In the genomic region with DNA sequence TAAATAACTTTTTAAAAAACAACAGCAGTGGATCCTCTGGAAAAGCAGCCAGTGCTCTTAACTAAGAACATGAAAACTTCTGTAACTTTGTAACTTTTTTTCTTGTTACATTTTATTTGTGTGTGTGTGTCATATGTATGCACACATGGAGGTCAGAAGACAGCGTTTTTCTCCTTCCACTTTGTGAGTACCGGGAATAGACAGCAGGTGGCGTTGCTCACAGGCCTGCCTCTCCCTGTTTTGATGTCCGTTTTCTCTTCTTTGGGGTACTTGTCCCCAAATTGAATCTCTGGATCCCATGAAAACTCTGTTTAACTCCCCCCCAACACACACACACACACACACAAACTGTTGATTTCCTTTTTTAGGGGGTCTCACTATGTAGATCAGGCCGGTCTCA, we compare ENCODE assay signal across 19 mouse cellular contexts. TPM values are rescaled to one million over a fixed set of nuclear protein-coding genes. Genes with fewer than 3 reads are reported as not detected.
DNase-seq lines count a peak whose midpoint lies in the region; ATAC-seq and TF ChIP-seq lines count a peak whose summit lies in the region.
"Had no signal": no experiment of that assay in that cellular context is flagged by ENCODE, and none has a peak within 500 bp of the region (broad histone marks: within the 10 kb centered on the region; RNA-seq: fewer than 3 reads in every experiment).

No protein-coding gene starts in this region.

- ATAC-seq in megakaryocyte-erythroid progenitor cell, adult 5-6 weeks (replicated peaks; ENCODE audit: low FRiP score, low TSS enrichment, poor library complexity, severe bottlenecking): no peak

- dilution Hi-C loops in CH12.LX (cut with MboI; ENCODE audit: extremely low pct_ligation_motif_present, extremely low pct_unique_long_range_greater_than_20kb, low sequenced_read_pairs): no loop called here

- peak; percentile 47 for DNase-seq in embryo, embryonic 10.5 days (ENCODE audit: low spot score)
- DNase-seq in embryo, embryonic 9.5 days (ENCODE audit: extremely low spot score): no peak
- DNase-seq in left cerebral cortex, adult 2 months (ENCODE audit: extremely low spot score in 1 of 2, low spot score in 2 of 2): no peak
- no peak for DNase-seq in left cerebral cortex, adult 9 months (ENCODE audit: low spot score in 2 of 2)
- DNase-seq in CH12.LX (ENCODE audit: extremely low read depth): no peak
- DNase-seq in brain, embryonic 14.5 days (ENCODE audit: low read depth): no peak
- no peak for DNase-seq in adrenal gland, postnatal 10 days
- DNase-seq: kidney, postnatal 14 days; retina, postnatal 1 day; thymus, postnatal 36 days had no signal

- H3K4me1 ChIP-seq in CH12.LX (ENCODE audit: control insufficient read depth in 1 of 2, insufficient read depth in 2 of 2): peaks cover 7 to 13% of the 10 kb centered on the region in 2 experiments

- TF ChIP-seq CTCF in left cerebral cortex, adult 2 months (IDR thresholded peaks at IDR 0.05): peak; percentile 33
- peak; percentile 35 to 59 for TF ChIP-seq CTCF in CH12.LX (conservative IDR thresholded peaks at IDR 0.05 in 1 of 2, IDR thresholded peaks at IDR 0.05 in 1 of 2; ENCODE audit: low read depth in 2 of 2, low read length in 2 of 2)
- TF ChIP-seq CTCF in brain, embryonic 14.5 days (IDR thresholded peaks at IDR 0.05; ENCODE audit: borderline replicate concordance, extremely low read depth, insufficient read depth, insufficient read length): peak; percentile 38; the same call in 1 of the 2 replicates

- no peak overlapping the region for H3K4me3 ChIP-seq in left cerebral cortex, adult 2 months
- H3K4me3 ChIP-seq in CH12.LX (replicated peaks in 1 of 3; ENCODE audit: low read depth in 2 of 3, low read length in 2 of 3, poor library complexity in 1 of 3): no peak overlapping the region
- H3K4me3 ChIP-seq: heart, embryonic 12.5 days; hindbrain, embryonic 15.5 days; neural tube, embryonic 13.5 days had no signal

- TF ChIP-seq RAD21 in CH12.LX (IDR thresholded peaks at IDR 0.05; ENCODE audit: low read depth, low read length): no peak; the same call in 1 of the 2 replicates

- no peaks in the 10 kb centered on the region for H3K9me3 ChIP-seq in CH12.LX (replicated peaks; ENCODE audit: low read length)
- H3K9me3 ChIP-seq: heart, embryonic 12.5 days; hindbrain, embryonic 15.5 days; neural tube, embryonic 13.5 days had no signal

- H3K4me2 ChIP-seq in CH12.LX (ENCODE audit: insufficient read depth, low read depth, poor library complexity, severe bottlenecking): no peak overlapping the region
- H3K4me2 ChIP-seq: heart, embryonic 12.5 days; hindbrain, embryonic 15.5 days; midbrain, embryonic 11.5 days; neural tube, embryonic 13.5 days had no signal

- H3K9ac ChIP-seq in CH12.LX (ENCODE audit: insufficient read depth, low read depth): no peak overlapping the region
- H3K9ac ChIP-seq: heart, embryonic 12.5 days; hindbrain, embryonic 15.5 days; neural tube, embryonic 13.5 days had no signal

- H3K79me2 ChIP-seq in CH12.LX (replicated peaks; ENCODE audit: control insufficient read depth, extremely low read depth, insufficient read depth, poor library complexity, severe bottlenecking): no peaks in the 10 kb centered on the region

- in situ Hi-C loops in CH12.LX (cut with MboI; ENCODE audit: low pct_ligation_motif_present, low pct_unique_long_range_greater_than_20kb, low sequenced_read_pairs): no loop called here

- TF ChIP-seq POLR2A in CH12.LX (IDR thresholded peaks at IDR 0.05; ENCODE audit: low read depth, low read length): no peak
- TF ChIP-seq POLR2A in brain, embryonic 14.5 days (IDR thresholded peaks at IDR 0.05; ENCODE audit: borderline replicate concordance, extremely low read depth, insufficient read depth, insufficient read length, poor library complexity, severe bottlenecking): no peak

- TF ChIP-seq EP300 in CH12.LX (IDR thresholded peaks at IDR 0.05; ENCODE audit: low read length): no peak

- no peaks in the 10 kb centered on the region for H3K27me3 ChIP-seq in CH12.LX (replicated peaks)
- H3K27me3 ChIP-seq: heart, embryonic 12.5 days; hindbrain, embryonic 15.5 days; neural tube, embryonic 13.5 days had no signal

- no peak overlapping the region for H3K27ac ChIP-seq in left cerebral cortex, adult 2 months
- no peak overlapping the region for H3K27ac ChIP-seq in CH12.LX (ENCODE audit: insufficient read depth, low read depth)
- H3K27ac ChIP-seq: hindbrain, embryonic 15.5 days; neural tube, embryonic 13.5 days had no signal

- H3K36me3 ChIP-seq in CH12.LX (replicated peaks in 1 of 2; ENCODE audit: control insufficient read depth in 1 of 2, insufficient read depth in 1 of 2, low read length in 1 of 2): no peaks in the 10 kb centered on the region
- H3K36me3 ChIP-seq: heart, embryonic 12.5 days; hindbrain, embryonic 15.5 days; neural tube, embryonic 13.5 days had no signal

- intact Hi-C loops in left cerebral cortex, adult 2 months (cut with DNase I): no loop called here

TF ChIP-seq in CH12.LX, 34 proteins besides CTCF, POLR2A, EP300 and RAD21:
- TF ChIP-seq ZC3H11A (IDR thresholded peaks at IDR 0.05; ENCODE audit: low read depth, low read length) (no peak), JUND (conservative IDR thresholded peaks at IDR 0.05; ENCODE audit: low read depth, low read length) (no peak), UBTF (IDR thresholded peaks at IDR 0.05; ENCODE audit: low read depth, low read length) (no peak), GABPA (IDR thresholded peaks at IDR 0.05; ENCODE audit: insufficient replicate concordance, low read depth, low read length) (no peak), SMC3 (IDR thresholded peaks at IDR 0.05; ENCODE audit: low read depth, low read length) (peak; percentile 35), KAT2A (IDR thresholded peaks at IDR 0.05; ENCODE audit: insufficient replicate concordance, low read length) (no peak)

RNA-seq across cellular contexts. Expression of gene Car6, which starts 12.8 kb away (rescaled TPM):
- not detected for total RNA-seq in left cerebral cortex, adult 2 months (2021)
- not detected in 2 replicates for total RNA-seq in CH12.LX (2012; rRNA removed)
- total RNA-seq in CH12.LX (2014; rRNA removed): not detected in 2 replicates
- polyA plus RNA-seq in CH12.LX (2012; ENCODE audit: insufficient read length, low read depth): not detected in 2 replicates
- not detected in 2 replicates for polyA plus RNA-seq in brain, embryonic 14.5 days (2012; rRNA removed)
- under 1 TPM; 0.27 to 0.54 TPM for total RNA-seq in adrenal gland, postnatal 10 days (2021)
- not detected in 2 replicates for total RNA-seq in megakaryocyte-erythroid progenitor cell, adult 5-6 weeks (2014; fragmentation: Nextera tagmentation)
- total RNA-seq in megakaryocyte-erythroid progenitor cell, adult 5-6 weeks (2017): not detected in 2 replicates
- total RNA-seq: common myeloid progenitor, adult 5-6 weeks; gastrocnemius, adult 8-10 months; left cerebral cortex, adult 18-20 months had no signal
- polyA plus RNA-seq: heart, embryonic 12.5 days; hindbrain, embryonic 15.5 days; liver, embryonic 16.5 days; midbrain, embryonic 11.5 days; neural tube, embryonic 13.5 days had no signal

RNA-seq across cellular contexts. Expression of gene Eno1, which starts 22.6 kb away (rescaled TPM):
- total RNA-seq in left cerebral cortex, adult 2 months (2021): 100 to 1,000 TPM; 410 TPM
- total RNA-seq in CH12.LX (2012; rRNA removed) (1,210 and 1,985 TPM in 2 replicates), CH12.LX (2014; rRNA removed) (903 and 1,109 TPM in 2 replicates)
- polyA plus RNA-seq in CH12.LX (2012; ENCODE audit: insufficient read length, low read depth): 1,272 and 1,619 TPM in 2 replicates
- 485 and 505 TPM in 2 replicates for polyA plus RNA-seq in brain, embryonic 14.5 days (2012; rRNA removed)
- total RNA-seq in adrenal gland, postnatal 10 days (2021): 100 to 1,000 TPM; 442 to 474 TPM
- total RNA-seq in megakaryocyte-erythroid progenitor cell, adult 5-6 weeks (2014; fragmentation: Nextera tagmentation): 203 and 216 TPM in 2 replicates
- 136 and 155 TPM in 2 replicates for total RNA-seq in megakaryocyte-erythroid progenitor cell, adult 5-6 weeks (2017)
